Mouse (Mus musculus) MEL (cell line): Measurements from ENCODE around the gene Glmp. TPM values are rescaled to one million over a fixed set of nuclear protein-coding genes. Genes with fewer than 3 reads are reported as not detected.
A peak's percentile ranks its signal among the peaks of the same experiment; 100 is the strongest.
"Not testable (repeated sequence)": the region's sequence is repeated elsewhere in the genome, so short reads cannot be mapped to it uniquely, and the experiment has no call there.

Experiments
- DNase-seq: peaks from one replicate; pipeline ENCODE4 v3.0.0; 2011; ENCODE audit warnings: low read depth, low spot score
- H3K27ac ChIP-seq: 2 replicates; pipeline ENCODE4 v1.5.1; 2012; ENCODE audit warnings: low read depth, mild to moderate bottlenecking, control low read depth, low read length, moderate library complexity; ENCODE audit not compliant: control insufficient read depth
- H3K27me3 ChIP-seq, 2 experiments: fragments of 150-350 bp in 1 of 2; sonication (generic) in 1 of 2; 2 replicates each; pipeline ENCODE4 v1.6.1; 2012; ENCODE audit warnings: low read length in 2 of 2, mild to moderate bottlenecking in 2 of 2, improper control_type of control experiment in 1 of 2, moderate library complexity in 1 of 2; ENCODE audit not compliant: insufficient read depth in 2 of 2, control insufficient read depth in 1 of 2
- H3K36me3 ChIP-seq, 2 experiments: 2 replicates each; pipeline ENCODE4 v1.6.1; 2012 to 2014; ENCODE audit warnings: low read length in 2 of 2, improper control_type of control experiment in 1 of 2, inconsistent platforms in 1 of 2, mild to moderate bottlenecking in 1 of 2; ENCODE audit not compliant: insufficient read depth in 2 of 2, control insufficient read depth in 1 of 2
- H3K4me1 ChIP-seq, 2 experiments: fragments of 150-350 bp in 1 of 2; sonication (generic) in 1 of 2; 2 replicates each; pipeline ENCODE4 v1.6.1; 2012; ENCODE audit warnings: low read length in 2 of 2, improper control_type of control experiment in 1 of 2, mild to moderate bottlenecking in 1 of 2; ENCODE audit not compliant: insufficient read depth in 2 of 2, control insufficient read depth in 1 of 2
- H3K4me3 ChIP-seq, 2 experiments: fragments of 150-350 bp in 1 of 2; sonication (generic) in 1 of 2; 2 replicates each; pipeline ENCODE4 v1.5.1; 2012; ENCODE audit warnings: low read depth in 2 of 2, low read length in 2 of 2, mild to moderate bottlenecking in 2 of 2, moderate library complexity in 2 of 2, control low read depth in 1 of 2, improper control_type of control experiment in 1 of 2; ENCODE audit not compliant: control insufficient read depth in 1 of 2, insufficient read depth in 1 of 2
- H3K79me2 ChIP-seq: 2 replicates; pipeline ENCODE4 v1.6.1; 2012; ENCODE audit warnings: mild to moderate bottlenecking, low read length, moderate library complexity; ENCODE audit not compliant: control insufficient read depth, poor library complexity, insufficient read depth
- H3K9ac ChIP-seq: 2 replicates; pipeline ENCODE4 v1.6.1; 2012; ENCODE audit warnings: low read depth, mild to moderate bottlenecking, control low read depth, low read length, moderate library complexity; ENCODE audit not compliant: control insufficient read depth, poor library complexity, severe bottlenecking
- H3K9me3 ChIP-seq: fragments of 150-350 bp; sonication (generic); replicated peaks from 2 replicates; pipeline ENCODE4 v1.6.1; 2012; ENCODE audit warnings: mild to moderate bottlenecking, low read length, improper control_type of control experiment, moderate library complexity; ENCODE audit not compliant: insufficient read depth
- POLR2A ChIP-seq, 2 experiments: IDR thresholded peaks; 2 replicates each; pipeline ENCODE4 v1.6.1; 2011 to 2012; ENCODE audit warnings: low read length in 2 of 2, mild to moderate bottlenecking in 2 of 2, control low read depth in 1 of 2, improper control_type of control experiment in 1 of 2, low read depth in 1 of 2, moderate library complexity in 1 of 2; ENCODE audit not compliant: control insufficient read depth in 1 of 2, insufficient read depth in 1 of 2, poor library complexity in 1 of 2
- TBP ChIP-seq: IDR thresholded peaks from 2 replicates; pipeline ENCODE4 v1.8.0; 2011; ENCODE audit warnings: low read depth, low read length, improper control_type of control experiment
- ZMIZ1 ChIP-seq: IDR thresholded peaks from 2 replicates; pipeline ENCODE4 v1.6.1; 2012; ENCODE audit warnings: low read depth, mild to moderate bottlenecking, inconsistent platforms, low read length, improper control_type of control experiment, moderate library complexity
- polyA plus RNA-seq, 2 experiments: library from polyadenylated mRNA; stranded (reverse) in 1 of 2; unstranded in 1 of 2; fragments of >175 nt in 1 of 2; fragments of >200 nt in 1 of 2; gene quantifications; 2 replicates each; pipeline versions ENCODE4 v1.2.1 to v1.2.4; 2012; ENCODE audit warnings: low replicate concordance in 2 of 2, low read depth in 1 of 2; ENCODE audit not compliant: insufficient read length in 2 of 2, insufficient read depth in 1 of 2, missing spikeins in 1 of 2
- total RNA-seq: library from RNA; depleted of rRNA; stranded (reverse); fragments of 300-350 nt; gene quantifications from 2 replicates; pipeline ENCODE4 v1.2.3, GENCODE M21; 2012

The Glmp gene
- total and polyA plus RNA-seq, 3 experiments = 47.6 to 181 TPM; not detected in 1

DNA sequence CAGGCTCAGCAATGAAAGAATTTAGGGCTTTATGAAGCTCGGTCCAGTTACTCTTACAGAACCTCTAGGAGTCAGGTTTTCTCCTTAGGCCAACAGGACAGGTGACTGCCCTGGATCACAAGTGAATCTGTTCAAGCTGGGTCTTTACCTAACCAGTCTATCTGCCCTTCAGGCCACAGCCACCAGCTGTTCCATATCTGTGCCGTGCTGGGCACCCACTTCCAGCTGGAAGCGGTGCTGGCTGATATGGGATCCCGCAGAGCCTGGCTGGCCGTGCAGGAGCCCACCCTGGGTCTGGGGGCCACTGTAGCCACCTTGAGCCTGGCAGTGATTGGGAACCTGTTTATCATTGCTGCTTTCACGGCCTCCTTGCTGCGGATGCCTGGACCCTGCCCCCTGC, 42.7 kb downstream of the Glmp start:
- not testable (repeated sequence) for H3K4me3 ChIP-seq, H3K27ac ChIP-seq, H3K4me1 ChIP-seq, H3K36me3 ChIP-seq, H3K9me3 ChIP-seq, H3K79me2 ChIP-seq, DNase-seq, H3K27me3 ChIP-seq, H3K9ac ChIP-seq

DNA sequence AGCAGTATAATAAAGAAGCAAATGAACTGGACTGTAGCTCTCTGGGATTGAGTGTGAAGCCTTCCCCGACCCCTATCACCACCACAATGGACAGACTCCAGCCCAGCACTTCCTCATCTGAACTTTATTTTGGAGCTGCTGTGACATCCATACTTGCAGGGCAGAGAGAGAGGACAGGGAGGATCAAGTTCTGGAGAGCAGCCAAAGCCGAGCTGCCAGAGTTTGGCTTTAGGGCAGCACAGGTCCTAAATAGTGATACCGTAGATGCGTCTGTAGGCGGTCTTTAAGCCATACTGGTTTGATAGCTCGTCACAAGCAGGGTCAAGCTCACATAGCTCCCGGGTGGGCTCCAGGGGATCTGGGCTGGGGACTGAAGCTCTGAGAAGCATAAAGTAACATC, 43.7 kb downstream of the Glmp start:
- not testable (repeated sequence) for H3K79me2 ChIP-seq, H3K4me1 ChIP-seq, H3K9ac ChIP-seq, H3K27ac ChIP-seq, H3K27me3 ChIP-seq, H3K36me3 ChIP-seq, H3K4me3 ChIP-seq, H3K9me3 ChIP-seq, DNase-seq

DNA sequence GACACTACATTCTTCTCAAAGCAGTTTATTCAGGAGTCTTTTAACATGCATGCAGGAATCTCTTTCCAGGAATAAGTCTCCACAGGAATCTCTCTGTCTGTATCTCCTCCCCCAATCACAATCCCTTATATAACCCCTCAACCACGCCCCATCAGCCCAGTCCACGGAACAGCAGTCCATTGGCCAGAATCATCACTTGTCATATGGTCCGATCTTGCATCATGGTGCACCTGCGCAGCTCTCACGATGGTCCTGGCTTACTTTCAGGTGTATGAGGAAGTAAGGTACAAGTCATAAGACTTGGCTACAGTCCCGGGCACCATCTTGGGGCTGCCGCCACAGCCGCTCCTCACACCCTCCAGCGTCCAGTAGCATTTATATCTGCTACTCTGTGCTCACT, 47.8 kb downstream of the Glmp start, which contains the start of gene Bglap3:
Gene Bglap3 (minus strand): TSS at position 101 of the 400 bp plus-strand sequence.
- H3K9ac ChIP-seq, H3K4me1 ChIP-seq, H3K79me2 ChIP-seq, H3K27me3 ChIP-seq, H3K4me3 ChIP-seq, H3K9me3 ChIP-seq, H3K36me3 ChIP-seq, DNase-seq, H3K27ac ChIP-seq: not testable (repeated sequence)

DNA sequence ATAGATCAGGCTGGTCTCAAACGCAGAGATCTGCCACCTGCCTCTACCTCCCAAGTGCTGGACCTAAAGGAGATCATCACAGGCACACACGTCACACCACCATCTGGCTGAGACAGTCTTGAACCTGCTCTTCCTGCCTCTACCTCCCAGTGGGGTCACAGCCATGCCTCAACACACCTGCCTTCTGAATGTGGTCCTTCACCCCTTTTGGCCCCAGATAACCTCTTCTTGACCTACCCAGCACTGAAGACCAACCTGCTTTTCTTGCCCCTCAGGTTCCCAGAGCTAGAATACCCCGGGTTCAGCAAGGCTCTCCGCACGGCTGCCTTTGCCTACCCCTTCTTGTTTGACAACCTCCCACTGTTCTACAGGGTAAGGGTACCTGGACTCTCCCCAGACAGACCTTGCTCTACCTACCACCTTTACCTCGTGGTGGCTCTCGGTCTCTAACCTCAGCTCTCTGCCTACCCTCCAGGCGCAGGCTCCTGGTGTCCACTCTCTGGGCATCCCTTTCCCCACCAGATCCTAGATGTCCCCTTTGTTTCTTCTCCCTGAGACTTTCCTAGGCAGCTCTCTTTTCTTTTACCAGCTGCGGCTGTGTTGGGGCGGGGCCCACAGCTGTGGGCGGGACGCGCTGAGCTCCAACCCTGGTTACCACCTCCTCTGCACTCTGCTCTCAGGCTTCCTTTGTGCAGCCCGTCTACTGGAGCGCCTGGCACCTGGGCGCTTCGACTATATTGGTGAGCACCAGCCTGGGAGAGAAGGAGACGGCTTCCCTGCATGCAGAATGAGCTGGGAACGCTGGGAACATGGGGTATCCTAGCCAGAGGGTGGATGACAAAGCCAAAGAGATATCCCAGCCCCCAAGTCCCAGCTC, 51.2 kb downstream of the Glmp start:
- H3K9ac ChIP-seq = peak overlapping the region; percentile 47; the same call in 1 of the 2 replicates
- H3K27ac ChIP-seq, H3K9me3 ChIP-seq, H3K79me2 ChIP-seq, H3K36me3 ChIP-seq, H3K4me1 ChIP-seq, H3K27me3 ChIP-seq: not testable (repeated sequence)
- TF ChIP-seq ZMIZ1 = peak; percentile 70; the same call in 1 of the 2 replicates
- TF ChIP-seq TBP = peak; percentile 83
- TF ChIP-seq POLR2A (IDR thresholded peaks at IDR 0.05; ENCODE audit: control insufficient read depth in 1 of 2, insufficient read depth in 1 of 2, low read depth in 1 of 2, low read length in 2 of 2, poor library complexity in 1 of 2) = peak in 1 of 2 experiments; percentile 55; a peak in 1 of 4 replicates
- peak; percentile 75 for DNase-seq
- H3K4me3 ChIP-seq = peak overlapping the region; percentile 25 to 31; a peak in 3 of 4 replicates

DNA sequence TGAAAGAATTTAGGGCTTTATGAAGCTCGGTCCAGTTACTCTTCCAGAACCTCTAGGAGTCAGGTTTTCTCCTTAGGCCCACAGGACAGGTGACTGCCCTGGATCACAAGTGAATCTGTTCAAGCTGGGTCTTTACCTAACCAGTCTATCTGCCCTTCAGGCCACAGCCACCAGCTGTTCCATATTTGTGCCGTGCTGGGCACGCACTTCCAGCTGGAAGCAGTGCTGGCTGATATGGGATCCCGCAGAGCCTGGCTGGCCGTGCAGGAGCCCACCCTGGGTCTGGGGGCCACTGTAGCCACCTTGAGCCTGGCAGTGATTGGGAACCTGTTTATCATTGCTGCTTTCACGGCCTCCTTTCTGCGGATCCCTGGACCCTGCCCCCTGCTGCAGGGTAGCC, 51.8 kb downstream of the Glmp start:
- not testable (repeated sequence) for H3K9me3 ChIP-seq, H3K4me3 ChIP-seq, H3K36me3 ChIP-seq, H3K9ac ChIP-seq, H3K27me3 ChIP-seq, H3K79me2 ChIP-seq, H3K27ac ChIP-seq, DNase-seq, H3K4me1 ChIP-seq

DNA sequence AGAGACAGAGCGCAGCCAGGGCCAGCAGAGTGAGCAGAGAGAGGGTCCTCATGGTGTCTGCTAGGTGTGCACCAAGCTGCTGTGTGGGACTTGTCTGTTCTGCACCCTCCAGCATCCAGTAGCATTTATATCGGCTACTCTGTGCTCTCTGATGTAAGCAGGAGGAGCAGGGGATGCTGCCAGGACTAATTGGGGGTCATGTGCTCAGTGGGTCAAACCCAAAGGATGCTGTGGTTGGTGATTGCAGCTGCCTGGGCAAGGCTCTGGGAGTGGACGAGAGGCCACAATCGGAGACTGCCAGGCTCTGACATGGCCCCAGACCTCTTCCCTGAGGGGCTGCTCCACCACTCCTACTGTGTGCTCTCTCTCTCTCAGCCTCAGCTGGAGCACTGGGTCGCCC, 53.8 kb downstream of the Glmp start, which contains the start of gene Bglap2:
Gene Bglap2 (minus strand): TSS at position 101 of the 400 bp plus-strand sequence.
- not testable (repeated sequence) for H3K4me1 ChIP-seq, H3K4me3 ChIP-seq, H3K27ac ChIP-seq, H3K79me2 ChIP-seq, H3K27me3 ChIP-seq, H3K9ac ChIP-seq, H3K9me3 ChIP-seq, DNase-seq, H3K36me3 ChIP-seq
